Comparison of ENCODE assay signal across 9 mouse cellular contexts in the genomic region with DNA sequence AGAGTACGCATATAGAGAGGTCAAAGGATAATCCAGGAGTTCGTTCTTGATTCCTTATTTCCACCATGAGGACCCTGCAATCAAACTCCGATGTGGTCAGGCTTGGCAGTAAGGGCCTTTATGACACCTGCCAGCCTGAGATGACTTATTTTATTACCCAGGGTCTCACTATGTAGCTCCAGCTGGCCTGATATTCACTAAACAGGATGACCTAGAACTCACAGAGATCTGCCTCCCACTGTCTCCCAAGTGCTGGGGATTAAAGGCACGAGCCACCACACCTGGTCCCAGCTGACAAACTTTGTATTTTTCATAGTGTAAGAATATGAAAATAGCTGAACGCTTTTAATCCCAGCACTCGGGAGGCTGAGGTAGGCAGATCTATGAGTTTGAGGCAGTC. TPM values are rescaled to one million over a fixed set of nuclear protein-coding genes. Genes with fewer than 3 reads are reported as not detected.
A peak's percentile ranks its signal among the peaks of the same experiment; 100 is the strongest.
DNase-seq lines count a peak whose midpoint lies in the region; ATAC-seq and TF ChIP-seq lines count a peak whose summit lies in the region.
"Had no signal": no experiment of that assay in that cellular context is flagged by ENCODE, and none has a peak within 500 bp of the region (broad histone marks: within the 10 kb centered on the region; RNA-seq: fewer than 3 reads in every experiment).

No protein-coding gene starts in this region.

- H3K9ac ChIP-seq in kidney, embryonic 15.5 days, result no peak overlapping the region
- no peak overlapping the region for H3K9ac ChIP-seq in forebrain, embryonic 16.5 days (replicated peaks; ENCODE audit: low read depth, low read length)
- H3K9ac ChIP-seq in midbrain, postnatal 0 days (replicated peaks; ENCODE audit: low read length, poor library complexity, severe bottlenecking), result no peak overlapping the region

- H3K4me1 ChIP-seq in kidney, embryonic 15.5 days, result peaks cover 15% of the 10 kb centered on the region
- peaks cover 14% of the 10 kb centered on the region for H3K4me1 ChIP-seq in forebrain, embryonic 16.5 days (replicated peaks; ENCODE audit: control insufficient read depth, insufficient read depth, low read length)
- 0 out of 2 replicates have a peak, but pooled peaks cover 4% of the 10 kb centered on the region for H3K4me1 ChIP-seq in midbrain, postnatal 0 days (ENCODE audit: insufficient read depth, low read length)
- H3K4me1 ChIP-seq in kidney, adult 2 months (ENCODE audit: control insufficient read depth, insufficient read depth, low read length), result 0 out of 2 replicates have a peak, but pooled peaks cover 3% of the 10 kb centered on the region

- TF ChIP-seq CTCF in midbrain, postnatal 0 days (IDR thresholded peaks at IDR 0.05), result no peak
- no peak for TF ChIP-seq CTCF in kidney, adult 2 months (conservative IDR thresholded peaks at IDR 0.05; ENCODE audit: insufficient read depth, insufficient read length, low read depth, low read length)

- TF ChIP-seq POLR2A in kidney, adult 2 months (IDR thresholded peaks at IDR 0.05; ENCODE audit: low read depth, low read length), result no peak

- H3K9me3 ChIP-seq in kidney, embryonic 15.5 days (replicated peaks), result no peaks in the 10 kb centered on the region
- H3K9me3 ChIP-seq in forebrain, embryonic 16.5 days (ENCODE audit: control insufficient read depth, low read length), result no peaks in the 10 kb centered on the region
- no peaks in the 10 kb centered on the region for H3K9me3 ChIP-seq in midbrain, postnatal 0 days (ENCODE audit: low read length)
- H3K9me3 ChIP-seq: limb, embryonic 15.5 days had no signal

- 67% methylated on average over 6 of the region's 6 CpGs for WGBS in kidney, embryonic 15.5 days
- WGBS in forebrain, embryonic 16.5 days, result 76% methylated on average over 6 of the region's 6 CpGs
- 67% methylated on average over 6 of the region's 6 CpGs for WGBS in midbrain, postnatal 0 days
- 83% methylated on average over 6 of the region's 6 CpGs for WGBS in kidney, adult 2 months

- H3K27me3 ChIP-seq in kidney, embryonic 15.5 days, result 0 out of 2 replicates have a peak, but pooled peaks cover 4% of the 10 kb centered on the region
- no peaks in the 10 kb centered on the region for H3K27me3 ChIP-seq in forebrain, embryonic 16.5 days (replicated peaks; ENCODE audit: control insufficient read depth, insufficient read depth, low read length)
- no peaks in the 10 kb centered on the region for H3K27me3 ChIP-seq in midbrain, postnatal 0 days (ENCODE audit: insufficient read depth, low read length)
- no peaks in the 10 kb centered on the region for H3K27me3 ChIP-seq in kidney, adult 2 months (replicated peaks; ENCODE audit: control insufficient read depth, insufficient read depth, low read length)
- H3K27me3 ChIP-seq: limb, embryonic 15.5 days had no signal

- H3K4me2 ChIP-seq in kidney, embryonic 15.5 days, result peak overlapping the region; percentile 80; the same call in 1 of the 2 replicates
- H3K4me2 ChIP-seq in forebrain, embryonic 16.5 days (ENCODE audit: low read length), result peak overlapping the region; percentile 82
- peak overlapping the region; percentile 84 for H3K4me2 ChIP-seq in midbrain, postnatal 0 days (ENCODE audit: low read depth, low read length, poor library complexity, severe bottlenecking)

- ATAC-seq in cerebellum, adult (ENCODE audit: insufficient number of reproducible peaks, low FRiP score, low TSS enrichment), result no peak
- no peak for ATAC-seq in kidney, embryonic 15.5 days (replicated peaks; ENCODE audit: low FRiP score)
- ATAC-seq in forebrain, embryonic 16.5 days, result no peak
- no peak for ATAC-seq in midbrain, postnatal 0 days (ENCODE audit: low FRiP score)

- no peaks in the 10 kb centered on the region for H3K36me3 ChIP-seq in kidney, embryonic 15.5 days
- H3K36me3 ChIP-seq in forebrain, embryonic 16.5 days (ENCODE audit: control insufficient read depth, insufficient read depth), result no peaks in the 10 kb centered on the region
- H3K36me3 ChIP-seq in midbrain, postnatal 0 days (ENCODE audit: insufficient read depth, low read length), result no peaks in the 10 kb centered on the region
- H3K36me3 ChIP-seq in kidney, adult 2 months (ENCODE audit: control insufficient read depth, insufficient read depth, low read length), result no peaks in the 10 kb centered on the region
- H3K36me3 ChIP-seq: limb, embryonic 15.5 days had no signal

- peak; percentile 21 for DNase-seq in cerebellum, adult 9-11 months
- DNase-seq in kidney, postnatal 10 days, result no peak
- DNase-seq in midbrain, postnatal 0 days (ENCODE audit: low spot score), result no peak
- DNase-seq in spleen, adult 12 weeks (ENCODE audit: low spot score), result no peak
- no peak for DNase-seq in kidney, adult 2 months

- peak overlapping the region; percentile 44; the same call in 1 of the 2 replicates for H3K4me3 ChIP-seq in kidney, embryonic 15.5 days (replicated peaks)
- no peak overlapping the region for H3K4me3 ChIP-seq in forebrain, embryonic 16.5 days (replicated peaks; ENCODE audit: low read length)
- H3K4me3 ChIP-seq in midbrain, postnatal 0 days (ENCODE audit: low read depth, low read length), result peak overlapping the region; percentile 47; the same call in 1 of the 2 replicates
- H3K4me3 ChIP-seq in kidney, adult 2 months (ENCODE audit: insufficient read depth, low read depth, low read length), result no peak overlapping the region

- H3K27ac ChIP-seq in kidney, embryonic 15.5 days, result no peak overlapping the region
- no peak overlapping the region; the same call in 1 of the 2 replicates for H3K27ac ChIP-seq in forebrain, embryonic 16.5 days (ENCODE audit: low read length)
- no peak overlapping the region; the same call in 1 of the 2 replicates for H3K27ac ChIP-seq in midbrain, postnatal 0 days (ENCODE audit: low read depth, low read length)
- H3K27ac ChIP-seq in kidney, adult 2 months (ENCODE audit: insufficient read depth, low read depth, low read length), result no peak overlapping the region

RNA-seq across cellular contexts. Expression of a gene that starts 0.6 kb away (rescaled TPM):
- 3.8 and 4.2 TPM in 2 replicates for polyA plus RNA-seq in kidney, embryonic 15.5 days (2015; fragmentation: Nextera tagmentation; extraction: Ambion mirVana)
- polyA plus RNA-seq in forebrain, embryonic 16.5 days (2015; fragmentation: Nextera tagmentation; extraction: Ambion mirVana), result 36.2 and 43.0 TPM in 2 replicates
- 38.4 and 40.6 TPM in 2 replicates for total RNA-seq in midbrain, postnatal 0 days (2014; rRNA removed)
- 86.1 and 93.8 TPM in 2 replicates for polyA plus RNA-seq in midbrain, postnatal 0 days (2015; fragmentation: Nextera tagmentation; extraction: Ambion mirVana)
- polyA plus RNA-seq in kidney, adult 2 months (2012; rRNA removed), result 1.4 and 1.8 TPM in 2 replicates

RNA-seq across cellular contexts. Expression of a gene that starts 15.2 kb away (rescaled TPM):
- polyA plus RNA-seq in kidney, embryonic 15.5 days (2015; fragmentation: Nextera tagmentation; extraction: Ambion mirVana), result 1.9 and 2.0 TPM in 2 replicates
- 0.77 and 1.5 TPM in 2 replicates for polyA plus RNA-seq in forebrain, embryonic 16.5 days (2015; fragmentation: Nextera tagmentation; extraction: Ambion mirVana)
- total RNA-seq in midbrain, postnatal 0 days (2014; rRNA removed), result 12.5 and 15.0 TPM in 2 replicates
- polyA plus RNA-seq in midbrain, postnatal 0 days (2015; fragmentation: Nextera tagmentation; extraction: Ambion mirVana), result 3.0 and 3.2 TPM in 2 replicates
- polyA plus RNA-seq in kidney, adult 2 months (2012; rRNA removed), result 3.4 and 3.6 TPM in 2 replicates

RNA-seq across cellular contexts. Expression of a gene that starts 16.0 kb away (rescaled TPM):
- polyA plus RNA-seq in kidney, embryonic 15.5 days (2015; fragmentation: Nextera tagmentation; extraction: Ambion mirVana), result 17.0 and 18.6 TPM in 2 replicates
- 4.8 and 5.8 TPM in 2 replicates for polyA plus RNA-seq in forebrain, embryonic 16.5 days (2015; fragmentation: Nextera tagmentation; extraction: Ambion mirVana)
- 13.7 and 23.4 TPM in 2 replicates for total RNA-seq in midbrain, postnatal 0 days (2014; rRNA removed)
- 5.8 and 6.2 TPM in 2 replicates for polyA plus RNA-seq in midbrain, postnatal 0 days (2015; fragmentation: Nextera tagmentation; extraction: Ambion mirVana)
- 19.3 and 22.7 TPM in 2 replicates for polyA plus RNA-seq in kidney, adult 2 months (2012; rRNA removed)

RNA-seq across cellular contexts. Expression of a gene that starts 20.1 kb away (rescaled TPM):
- 0.78 and 0.82 TPM in 2 replicates for polyA plus RNA-seq in kidney, embryonic 15.5 days (2015; fragmentation: Nextera tagmentation; extraction: Ambion mirVana)
- 0.14 TPM in 1 of 2 replicates, not detected in the other for polyA plus RNA-seq in forebrain, embryonic 16.5 days (2015; fragmentation: Nextera tagmentation; extraction: Ambion mirVana)
- total RNA-seq in midbrain, postnatal 0 days (2014; rRNA removed), result 0.61 and 1.4 TPM in 2 replicates
- polyA plus RNA-seq in midbrain, postnatal 0 days (2015; fragmentation: Nextera tagmentation; extraction: Ambion mirVana), result 0.75 and 0.83 TPM in 2 replicates
- polyA plus RNA-seq in kidney, adult 2 months (2012; rRNA removed), result 0.33 and 0.34 TPM in 2 replicates

RNA-seq across cellular contexts. Expression of a gene that starts 35.4 kb away (rescaled TPM):
- 86.3 and 99.6 TPM in 2 replicates for polyA plus RNA-seq in kidney, embryonic 15.5 days (2015; fragmentation: Nextera tagmentation; extraction: Ambion mirVana)
- polyA plus RNA-seq in forebrain, embryonic 16.5 days (2015; fragmentation: Nextera tagmentation; extraction: Ambion mirVana), result 90.7 and 93.0 TPM in 2 replicates
- 40.5 and 52.6 TPM in 2 replicates for total RNA-seq in midbrain, postnatal 0 days (2014; rRNA removed)
- polyA plus RNA-seq in midbrain, postnatal 0 days (2015; fragmentation: Nextera tagmentation; extraction: Ambion mirVana), result 64.4 and 64.6 TPM in 2 replicates
- 14.1 and 19.2 TPM in 2 replicates for polyA plus RNA-seq in kidney, adult 2 months (2012; rRNA removed)

Comparison
In these comparisons a context has a peak if more than half of its experiments do, and no peak if none do; other contexts are left out.
1. H3K4me3 ChIP-seq: peak in kidney, embryonic 15.5 days (single experiment) and midbrain, postnatal 0 days (single experiment); none in forebrain, embryonic 16.5 days (single experiment) and kidney, adult 2 months (single experiment).
2. Peak in every context shown above with its lines, with median percentiles within 50 percentile points of each other: H3K4me2 ChIP-seq.